Mouse (Mus musculus): ENCODE measurements around the gene Ggnbp2.

DNA sequence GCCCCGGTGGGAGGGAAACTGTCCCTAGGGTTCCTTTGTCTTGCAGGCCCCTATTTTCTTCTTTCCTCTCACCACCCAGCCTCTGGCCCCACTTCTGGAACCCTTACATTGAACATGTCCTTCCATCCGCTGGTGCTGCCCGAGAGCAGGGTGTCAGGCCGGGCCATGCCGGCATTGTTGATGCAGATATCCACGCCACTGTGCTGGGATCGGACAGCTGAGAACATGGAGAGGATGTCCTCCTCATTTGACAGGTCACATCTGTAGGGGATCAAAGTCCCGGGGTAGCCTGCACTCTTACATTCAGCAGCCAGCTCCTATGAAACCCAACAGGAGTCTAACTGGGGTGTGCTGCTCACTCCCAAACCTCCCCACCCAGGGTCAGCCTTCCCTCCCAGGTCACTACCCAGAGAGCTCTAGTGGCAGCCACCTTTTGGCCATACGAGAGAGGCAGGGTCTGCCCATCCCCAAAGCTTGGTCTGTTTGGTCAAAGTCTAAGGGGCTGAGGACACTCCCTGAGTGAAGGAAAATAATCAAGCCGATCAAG lies 45.3 kb downstream of the Ggnbp2 start:
- TF ChIP-seq POLR2A (IDR thresholded peaks at IDR 0.05; ENCODE audit: insufficient read depth, low read depth, low read length) = no peak
- TF ChIP-seq CTCF (IDR thresholded peaks at IDR 0.05; ENCODE audit: insufficient read depth, low read depth, low read length) = no peak

Data from olfactory bulb, adult 2 months (tissue).